20 mouse cellular contexts compared by ENCODE assay signal in the genomic region with DNA sequence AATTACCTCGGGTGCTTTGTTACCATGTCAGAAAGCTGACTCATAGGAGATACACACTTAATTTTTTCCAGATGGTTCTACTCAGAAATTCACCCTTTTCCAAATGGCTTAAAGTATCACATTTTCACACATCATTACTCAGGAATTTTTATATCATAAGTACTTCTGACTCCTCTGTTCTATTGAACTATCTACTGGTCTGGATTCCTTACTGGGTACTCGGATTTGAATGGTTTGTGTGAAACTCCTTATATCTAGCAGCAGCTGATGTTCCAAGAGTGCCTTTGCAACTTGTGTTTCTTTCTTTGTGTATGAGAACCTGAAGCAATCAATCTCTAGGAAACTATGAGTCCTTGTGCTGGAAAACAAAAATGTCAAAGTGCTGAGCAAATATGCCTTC.
"Had no signal": no experiment of that assay in that cellular context is flagged by ENCODE, and none has a peak within 500 bp of the region (broad histone marks: within the 10 kb centered on the region; RNA-seq: fewer than 3 reads in every experiment).

No protein-coding gene starts in this region.

- H3K4me1 ChIP-seq: lung, embryonic 15.5 days; midbrain, embryonic 12.5 days had no signal

- H3K9ac ChIP-seq: limb, embryonic 13.5 days; liver, embryonic 14.5 days; liver, postnatal 0 days; lung, embryonic 15.5 days; midbrain, embryonic 12.5 days; midbrain, embryonic 15.5 days; neural tube, embryonic 13.5 days had no signal

- DNase-seq: kidney, adult 9 months; kidney, postnatal 10 days; kidney, postnatal 36 days; layer of hippocampus, postnatal 36 days; left cerebral cortex, postnatal 4 days; liver; liver, postnatal 0 days; lung, postnatal 14 days; lung, postnatal 4 days; retina, postnatal 1 day; thymus, postnatal 25 days had no signal

- H3K27me3 ChIP-seq: limb, embryonic 13.5 days; lung, embryonic 15.5 days; midbrain, embryonic 12.5 days; midbrain, embryonic 15.5 days; neural tube, embryonic 13.5 days had no signal

- H3K36me3 ChIP-seq: limb, embryonic 13.5 days; lung, embryonic 15.5 days; midbrain, embryonic 12.5 days; midbrain, embryonic 15.5 days; neural tube, embryonic 13.5 days had no signal

- H3K9me3 ChIP-seq: limb, embryonic 13.5 days; lung, embryonic 15.5 days; midbrain, embryonic 12.5 days; midbrain, embryonic 15.5 days; neural tube, embryonic 13.5 days had no signal

- H3K27ac ChIP-seq: left cerebral cortex, adult 2 months; limb, embryonic 13.5 days; liver, embryonic 14.5 days; lung, embryonic 15.5 days; midbrain, embryonic 12.5 days; midbrain, embryonic 15.5 days; neural tube, embryonic 13.5 days had no signal

- H3K4me3 ChIP-seq: left cerebral cortex, adult 2 months; limb, embryonic 13.5 days; lung, embryonic 15.5 days; midbrain, embryonic 12.5 days; midbrain, embryonic 15.5 days; myocyte; neural tube, embryonic 13.5 days had no signal

- ATAC-seq: intestine, embryonic 16.5 days; midbrain, embryonic 15.5 days had no signal

- H3K4me2 ChIP-seq: limb, embryonic 13.5 days; lung, embryonic 15.5 days; midbrain, embryonic 12.5 days; midbrain, embryonic 15.5 days; neural tube, embryonic 13.5 days had no signal
